Mouse (Mus musculus): ENCODE measurements around the gene Polr3h.
A peak's percentile ranks its signal among the peaks of the same experiment; 100 is the strongest.
"Not testable (repeated sequence)": the region's sequence is repeated elsewhere in the genome, so short reads cannot be mapped to it uniquely, and the experiment has no call there.

Polr3h gene

DNA sequence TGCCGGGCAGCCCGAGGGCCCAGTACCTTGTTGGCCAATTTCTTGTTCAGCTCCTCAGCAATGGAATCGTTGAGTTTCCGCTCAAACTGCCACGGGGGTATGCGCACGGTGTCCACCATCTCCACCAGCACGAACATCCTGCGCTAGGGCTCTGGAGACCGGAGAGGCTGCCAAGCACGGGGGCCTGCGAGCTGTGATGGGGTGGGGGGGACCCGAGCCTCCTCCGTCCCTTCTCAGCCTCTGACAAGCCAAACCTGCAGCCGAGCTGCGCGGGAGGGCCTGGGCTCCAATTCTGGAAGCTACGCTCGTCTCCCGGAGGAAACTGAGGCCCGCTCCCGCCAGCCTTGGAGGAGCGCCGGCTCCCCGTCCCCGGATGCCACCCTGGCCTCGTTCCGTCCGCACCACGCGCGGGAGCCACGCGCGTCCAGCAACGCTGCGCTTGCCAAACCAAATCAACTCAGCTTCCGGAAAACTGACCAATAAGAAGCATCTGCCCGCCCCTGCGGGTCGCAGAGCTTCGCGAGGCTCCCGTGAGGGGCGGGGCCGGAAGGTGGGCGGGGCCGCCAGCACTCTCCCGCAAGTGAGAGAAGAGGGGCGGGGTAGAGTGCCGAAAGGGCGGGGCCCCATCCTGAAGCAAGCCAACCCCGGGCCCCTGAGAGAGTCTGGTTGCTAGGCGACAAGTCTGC, at the start of gene Polr3h:
TSS of gene Polr3h (minus strand) at position 481 of the 686 bp plus-strand sequence.
- DNase-seq = peak; percentile 92 to 98

GRCm38 (mm10) chr15:81975156-81975555, 49.1 kb upstream of the Polr3h start:
- not testable (repeated sequence) for DNase-seq

DNA sequence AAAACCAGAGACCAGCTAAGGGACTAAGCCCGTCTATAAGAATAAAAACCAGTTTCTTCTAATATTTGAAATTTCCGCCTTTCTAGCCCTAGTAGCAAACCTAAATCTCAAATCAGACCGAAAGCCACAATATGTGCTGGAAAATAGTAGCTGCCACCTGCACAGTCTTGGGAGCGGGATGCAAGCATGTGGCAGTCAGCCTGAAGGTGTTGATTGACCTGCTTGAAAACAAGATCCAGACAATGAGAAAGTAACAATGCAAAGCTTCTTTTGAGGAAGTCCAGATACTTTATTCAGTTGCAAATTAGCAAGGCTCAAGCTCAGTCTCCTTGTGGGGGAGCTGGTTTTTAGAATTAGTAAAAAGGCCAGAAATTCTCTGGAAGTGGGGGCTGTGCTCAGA, 44.5 kb upstream of the Polr3h start:
- DNase-seq = not testable (repeated sequence)

GRCm38 (mm10) chr15:81969635-81970034, 43.6 kb upstream of the Polr3h start:
- DNase-seq = not testable (repeated sequence)

DNA sequence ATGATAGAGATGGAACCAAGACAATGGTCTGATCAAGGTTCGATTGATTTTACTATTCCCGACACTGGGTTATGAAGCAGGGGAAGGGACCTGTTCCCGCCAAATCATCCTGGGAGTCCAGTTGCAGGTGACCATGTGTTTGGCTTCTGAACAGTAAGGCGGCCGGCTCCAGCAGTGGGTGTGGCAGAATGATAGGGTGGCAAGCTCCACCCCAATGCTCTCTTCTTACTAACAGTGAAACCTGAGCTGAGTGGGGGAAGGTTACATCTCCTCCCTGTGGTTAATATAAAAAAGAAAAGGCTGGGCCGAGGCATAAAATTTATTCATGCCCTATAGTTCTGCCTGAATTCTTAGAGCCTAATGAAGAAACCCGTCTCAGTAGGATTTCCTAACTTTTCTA, 43.1 kb upstream of the Polr3h start:
- no peak for DNase-seq

DNA sequence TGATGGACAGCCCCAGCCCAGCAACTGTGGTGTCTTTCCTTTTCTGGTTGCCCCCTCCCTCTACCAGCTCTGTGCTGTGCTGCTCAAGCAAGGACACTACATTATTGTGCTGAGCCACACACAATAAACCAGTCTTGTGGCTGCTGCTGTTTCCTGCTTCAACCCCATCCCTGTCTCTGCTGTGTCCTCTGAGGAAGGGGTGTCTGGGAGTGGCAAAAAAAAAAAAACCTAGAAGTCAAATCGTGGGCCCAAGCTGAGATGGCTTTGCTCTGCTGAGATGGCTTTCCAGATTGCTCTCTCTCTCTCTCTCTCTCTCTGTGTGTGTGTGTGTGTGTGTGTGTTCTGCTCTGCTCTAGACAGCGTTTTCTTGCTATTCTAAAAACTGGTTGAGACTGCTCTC, 42.4 kb upstream of the Polr3h start:
- DNase-seq = no peak

DNA sequence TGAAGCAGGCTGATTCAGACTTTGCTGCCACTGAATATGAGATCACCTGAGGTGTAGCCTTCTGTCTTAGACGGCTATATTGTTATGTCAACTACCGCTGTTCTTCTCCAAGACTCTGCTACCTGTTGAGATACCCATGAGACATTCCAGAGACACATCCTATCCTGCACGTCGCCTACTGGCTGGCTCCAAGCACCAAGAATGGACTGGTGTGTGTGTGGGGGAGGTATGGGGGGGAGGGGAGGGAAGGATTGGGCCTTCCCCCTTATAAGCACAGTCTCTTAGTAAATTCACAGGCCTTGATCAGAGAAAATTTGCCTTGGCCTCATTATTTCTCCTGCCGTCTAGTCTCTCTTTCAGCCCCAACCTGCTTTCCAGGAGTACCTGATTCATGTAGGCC, 41.8 kb upstream of the Polr3h start:
- no peak for DNase-seq

- DNase-seq = no peak
Measured at GRCm38 (mm10) chr15:81966062-81966829, 40.2 kb upstream of the Polr3h start.

GRCm38 (mm10) chr15:81964980-81965545, 39.0 kb upstream of the Polr3h start:
- DNase-seq = no peak

DNA sequence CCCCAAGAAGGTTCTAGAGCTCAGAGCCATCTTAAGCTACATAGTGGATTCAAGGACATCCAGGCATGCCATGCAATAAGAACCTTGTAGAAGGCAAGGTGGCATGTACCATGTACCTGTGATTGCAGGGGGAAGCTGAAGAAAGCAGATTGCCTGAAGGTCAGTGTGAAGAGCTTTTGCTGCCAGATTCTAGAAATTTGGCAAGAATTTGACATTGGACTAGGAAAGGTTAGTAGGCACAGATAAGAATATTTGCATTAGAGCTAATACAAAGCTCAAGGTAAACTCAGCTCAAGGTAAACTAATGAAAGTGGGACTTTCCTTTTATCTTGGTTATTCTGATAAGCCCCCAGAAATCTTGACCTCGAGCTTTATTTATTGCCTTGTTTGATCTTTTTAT, 38.2 kb upstream of the Polr3h start:
- no peak for DNase-seq

DNA sequence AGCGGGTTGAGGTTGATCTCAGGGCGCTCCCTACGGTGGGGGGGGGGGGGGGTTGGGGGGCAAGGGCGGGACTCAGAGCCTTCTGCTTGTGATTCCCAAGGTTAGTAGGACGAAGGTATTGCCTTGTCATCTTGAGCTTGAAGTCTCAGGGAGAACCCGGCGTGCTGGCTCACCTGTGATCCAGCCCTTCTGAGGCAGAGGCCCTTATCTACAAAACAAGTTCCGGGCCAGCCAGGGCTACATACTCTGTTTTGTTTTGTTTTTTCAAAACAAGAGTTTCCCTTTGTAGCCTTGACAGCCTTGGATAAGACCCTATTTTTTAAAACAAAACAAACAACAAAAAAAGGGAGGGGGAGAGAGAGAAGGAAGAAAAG, 35.0 kb upstream of the Polr3h start:
- peak in 1 of 2 experiments; percentile 42 for DNase-seq

GRCm38 (mm10) chr15:81960171-81961077, 34.4 kb upstream of the Polr3h start, which contains the start of gene Pmm1:
Gene Pmm1 (minus strand): TSS chr15:81960930.
- DNase-seq = peak; percentile 98 to 100

DNA sequence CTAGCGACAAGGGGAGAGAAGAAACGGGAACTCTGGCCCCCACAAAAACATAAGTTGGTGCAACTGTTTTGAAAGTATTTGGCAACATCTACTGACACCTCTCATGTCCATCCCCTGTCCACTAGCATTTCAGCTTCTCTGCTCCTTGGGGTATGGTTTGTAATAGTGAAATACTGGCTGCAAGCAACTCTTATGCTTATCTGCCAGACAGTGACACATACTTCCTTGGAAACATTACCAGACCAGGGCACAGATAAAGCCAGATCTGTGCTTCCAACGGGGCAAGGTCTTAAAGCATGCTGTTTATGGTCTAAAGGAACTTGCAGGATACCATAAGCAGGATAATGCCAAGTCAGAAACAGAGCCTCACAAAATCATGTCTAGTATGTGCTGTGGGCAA, 32.9 kb upstream of the Polr3h start:
- no peak for DNase-seq

- no peak for DNase-seq
Measured at GRCm38 (mm10) chr15:81957598-81957997, 31.6 kb upstream of the Polr3h start.

DNA sequence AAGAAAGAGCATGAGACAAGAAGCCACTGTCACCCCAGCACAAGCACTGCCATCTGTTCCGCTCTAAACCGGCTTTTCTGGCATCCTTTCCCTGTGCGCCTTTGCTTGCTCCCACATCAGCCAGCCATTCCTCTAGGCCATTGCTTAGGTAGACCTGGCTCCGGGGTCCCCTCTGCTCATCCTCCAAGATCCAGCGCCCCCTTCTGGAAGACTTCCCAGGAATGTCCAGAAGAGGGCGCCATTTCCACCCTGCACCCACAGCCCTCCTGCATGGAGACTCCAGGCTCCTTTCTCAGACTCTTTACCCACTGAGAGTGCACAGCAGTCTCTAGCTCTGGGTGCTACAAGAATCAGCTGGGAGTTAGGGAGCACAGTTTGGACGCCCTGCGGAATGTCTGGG, 30.4 kb upstream of the Polr3h start:
- peak; percentile 65 to 77 for DNase-seq

DNA sequence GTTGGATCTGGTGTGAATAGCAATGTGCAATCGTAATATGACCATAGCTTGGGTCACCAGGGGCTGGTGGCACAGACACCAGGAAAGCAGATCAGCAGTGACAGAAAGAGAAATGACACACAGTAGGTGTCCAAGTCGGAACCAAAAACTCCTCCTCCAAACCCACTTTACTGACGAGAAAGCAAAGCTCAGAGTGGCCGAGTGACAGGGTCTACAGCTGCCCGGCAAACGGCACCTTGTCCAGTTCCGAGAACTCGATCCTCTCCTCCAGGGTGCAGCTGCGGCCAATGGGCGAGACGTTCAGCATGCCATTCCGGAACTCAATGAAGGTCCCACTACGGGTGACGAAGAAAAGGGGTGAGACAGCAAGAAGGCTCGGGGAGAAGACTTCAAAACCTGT, 29.4 kb upstream of the Polr3h start:
- DNase-seq = no peak

DNA sequence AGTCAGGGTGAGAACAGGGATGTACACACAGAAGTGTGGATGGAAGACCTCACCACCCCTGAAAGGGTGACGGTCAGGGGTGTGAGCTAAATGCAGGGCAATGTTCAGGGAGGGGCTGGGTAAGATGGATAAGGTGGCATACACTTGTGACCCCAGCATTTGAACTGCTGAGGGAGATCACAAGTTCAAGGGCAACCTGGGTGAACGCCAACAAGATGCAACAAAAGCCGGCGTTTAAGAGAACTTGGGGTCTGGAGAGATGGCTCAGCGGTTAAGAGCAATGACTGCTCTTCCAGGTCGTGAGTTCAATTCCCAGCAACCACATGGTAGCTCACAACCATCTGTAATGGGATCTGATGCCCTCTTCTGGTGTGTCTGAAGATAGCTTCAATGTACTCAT, 28.7 kb upstream of the Polr3h start:
- no peak for DNase-seq

- DNase-seq = peak; percentile 72 to 85
Measured at GRCm38 (mm10) chr15:81954151-81954583, 28.1 kb upstream of the Polr3h start.

- no peak for DNase-seq
Measured at GRCm38 (mm10) chr15:81952310-81952709, 26.3 kb upstream of the Polr3h start.

GRCm38 (mm10) chr15:81951159-81951558, 25.1 kb upstream of the Polr3h start:
- no peak for DNase-seq

GRCm38 (mm10) chr15:81950716-81951115, 24.7 kb upstream of the Polr3h start:
- DNase-seq = no peak

- DNase-seq = no peak
Measured at GRCm38 (mm10) chr15:81949476-81950131, 23.6 kb upstream of the Polr3h start.

Data from cerebellum, postnatal 25 days (tissue).